Mouse (Mus musculus) lung, postnatal 36 days (tissue): ENCODE measurements around the gene Gm14408.
"Not testable (repeated sequence)": the region's sequence is repeated elsewhere in the genome, so short reads cannot be mapped to it uniquely, and the experiment has no call there.

Experiments used
- DNase-seq: peaks from one replicate; pipeline ENCODE4 v3.0.0; 2022; ENCODE audit warnings: mixed read lengths

The Gm14408 gene

DNA sequence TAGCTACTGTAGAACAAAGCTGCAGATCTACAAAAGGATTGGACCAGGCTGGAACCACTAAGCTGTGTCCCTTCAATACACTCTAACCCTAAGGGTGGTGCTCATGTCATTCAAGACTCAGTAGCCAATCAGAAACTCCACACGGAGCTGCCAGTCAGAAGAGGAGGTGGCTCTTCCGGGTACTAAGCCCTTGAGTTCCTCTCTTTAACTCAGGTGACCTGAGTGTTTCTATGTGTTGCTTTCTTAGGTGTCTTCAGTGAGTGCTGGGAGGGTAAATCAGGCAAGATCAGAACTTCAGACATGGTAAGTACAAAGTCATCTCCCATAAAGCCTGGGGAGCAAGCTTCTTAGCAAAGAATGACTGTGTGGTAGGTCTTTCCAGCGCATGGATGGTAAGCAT, at the start of gene Gm14408:
TSS of gene Gm14408 (plus strand) at position 301 of the 400 bp plus-strand sequence.
- not testable (repeated sequence) for DNase-seq

GRCm38 (mm10) chr2:176798312-176798711, 32.6 kb upstream of the Gm14408 start, which contains the start of gene Gm14295:
Gene Gm14295, plus strand, starts transcription at chr2:176798612.
- DNase-seq = not testable (repeated sequence)

DNA sequence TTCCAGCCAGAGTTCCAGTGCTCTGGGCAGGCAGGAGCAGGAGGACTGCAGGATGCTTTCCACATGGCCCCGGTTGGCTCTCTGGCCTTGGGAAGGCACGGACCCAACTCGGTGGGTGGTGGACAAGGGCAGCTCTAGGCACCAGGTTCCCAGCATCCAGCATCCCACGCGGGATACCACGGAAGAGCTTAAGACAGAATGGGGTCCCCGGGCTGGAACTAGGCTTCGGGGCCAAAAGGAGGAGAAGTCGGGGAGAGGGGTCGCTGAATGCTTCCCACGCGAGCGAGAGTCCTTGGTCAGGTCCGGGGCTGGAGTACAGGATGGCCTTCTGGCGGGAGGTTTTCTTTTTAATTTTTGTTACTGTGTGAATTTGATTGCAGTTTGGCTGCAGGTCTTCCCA, 32.2 kb upstream of the Gm14408 start:
- DNase-seq = not testable (repeated sequence)
